Mouse (Mus musculus) bone marrow, adult 2 months (tissue): ENCODE data around the gene Stat3. TPM values are rescaled to one million over a fixed set of nuclear protein-coding genes. Genes with fewer than 3 reads are reported as not detected.

Experiments used
- H3K27ac ChIP-seq: fragments of 200-500 bp; 2 replicates; pipeline ENCODE4 v1.5.1; 2012; ENCODE audit warnings: low read depth, mild to moderate bottlenecking, control low read depth, inconsistent platforms, low read length; ENCODE audit not compliant: control insufficient read depth, poor library complexity, insufficient read depth
- H3K4me1 ChIP-seq: fragments of 200-500 bp; 2 replicates; pipeline ENCODE4 v1.6.1; 2011; ENCODE audit warnings: low read length; ENCODE audit not compliant: control insufficient read depth, insufficient read depth
- H3K4me3 ChIP-seq: fragments of 200-500 bp; replicated peaks from 2 replicates; pipeline ENCODE3; 2011; ENCODE audit warnings: mild to moderate bottlenecking, low read depth, low read length, control low read depth; ENCODE audit not compliant: control insufficient read depth
- CTCF ChIP-seq: fragments of 200-500 bp; IDR thresholded peaks from 2 replicates; pipeline ENCODE4 v1.5.1; 2011; ENCODE audit warnings: low read length, control low read depth; ENCODE audit not compliant: control insufficient read depth, insufficient read depth
- POLR2A ChIP-seq: fragments of 200-500 bp; IDR thresholded peaks from 2 replicates; pipeline ENCODE4 v1.6.1; 2011; ENCODE audit warnings: low read depth, mild to moderate bottlenecking, control low read depth, low read length, borderline replicate concordance; ENCODE audit not compliant: control insufficient read depth
- WGBS: fragments of 180-500 bp; shearing (Covaris S2); methylation state at CpG from one replicate; pipeline ENCODE4 v1.1.7; 2018; 5-methylcytosine and 5-hydroxymethylcytosine counted together
- polyA plus RNA-seq: library from polyadenylated mRNA; stranded (reverse); fragments of >200 nt; gene quantifications from 2 replicates; pipeline ENCODE4 v1.2.4, GENCODE M21; 2011; ENCODE audit warnings: low replicate concordance; ENCODE audit not compliant: missing spikeins, insufficient read depth, insufficient read length

Gene Stat3
- polyA plus RNA-seq, 1 experiment, result 60.0 TPM

GRCm38 (mm10) chr11:100959826-100960225 lies 20.5 kb upstream of the Stat3 start:
- Histone ChIP-seq H3K4me1 (no peaks in the 10 kb centered on the region; the same call in 1 of the 2 replicates), H3K4me3 (no peak overlapping the region), H3K27ac (no peak overlapping the region)
- TF ChIP-seq CTCF (no peak), POLR2A (no peak)
- 33% methylated on average over 3 of the region's 3 CpGs for WGBS

- Histone ChIP-seq H3K4me3 (no peak overlapping the region), H3K4me1 (no peaks in the 10 kb centered on the region; the same call in 1 of the 2 replicates), H3K27ac (no peak overlapping the region)
- TF ChIP-seq POLR2A (no peak), CTCF (peak; percentile 50; the same call in 1 of the 2 replicates)
- 11% methylated on average over 14 of the region's 14 CpGs for WGBS
Observed at GRCm38 (mm10) chr11:100959464-100959810, 20.1 kb upstream of the Stat3 start.

- no peak overlapping the region for H3K4me3 ChIP-seq
- 87% methylated on average over 76 of the region's 76 CpGs for WGBS
- TF ChIP-seq POLR2A, result no peak
- no peak for TF ChIP-seq CTCF
- no peak overlapping the region for H3K27ac ChIP-seq
- no peaks in the 10 kb centered on the region; the same call in 1 of the 2 replicates for H3K4me1 ChIP-seq
Observed at GRCm38 (mm10) chr11:100958613-100959463, 19.5 kb upstream of the Stat3 start.

- Histone ChIP-seq H3K4me1 (no peaks in the 10 kb centered on the region; the same call in 1 of the 2 replicates), H3K4me3 (no peak overlapping the region), H3K27ac (no peak overlapping the region)
- TF ChIP-seq POLR2A (no peak), CTCF (no peak)
- 58% methylated on average over 6 of the region's 6 CpGs for WGBS
Observed at GRCm38 (mm10) chr11:100957915-100958469, 18.7 kb upstream of the Stat3 start.

- TF ChIP-seq POLR2A (no peak), CTCF (peak; percentile 82)
- H3K4me1 ChIP-seq, result no peaks in the 10 kb centered on the region; the same call in 1 of the 2 replicates
- 8% methylated on average over 5 of the region's 5 CpGs for WGBS
- no peak overlapping the region for H3K4me3 ChIP-seq
- H3K27ac ChIP-seq, result no peak overlapping the region
Observed at GRCm38 (mm10) chr11:100957244-100957643, 17.9 kb upstream of the Stat3 start.

GRCm38 (mm10) chr11:100949540-100949939 lies 10.2 kb upstream of the Stat3 start:
- Histone ChIP-seq H3K27ac (no peak overlapping the region), H3K4me3 (no peak overlapping the region), H3K4me1 (no peaks in the 10 kb centered on the region; the same call in 1 of the 2 replicates)
- TF ChIP-seq POLR2A (no peak), CTCF (no peak)
- WGBS, result 84% methylated on average over 1 of the region's 1 CpGs

GRCm38 (mm10) chr11:100948317-100948716 lies 9.0 kb upstream of the Stat3 start:
- Histone ChIP-seq H3K27ac (no peak overlapping the region), H3K4me1 (no peaks in the 10 kb centered on the region; the same call in 1 of the 2 replicates), H3K4me3 (no peak overlapping the region)
- no peak for TF ChIP-seq POLR2A
- TF ChIP-seq CTCF, result no peak
- WGBS, result 16% methylated on average over 4 of the region's 4 CpGs

- H3K4me1 ChIP-seq, result no peaks in the 10 kb centered on the region; the same call in 1 of the 2 replicates
- no peak overlapping the region for H3K4me3 ChIP-seq
- no peak overlapping the region for H3K27ac ChIP-seq
- TF ChIP-seq POLR2A, result no peak
- peak; percentile 54; the same call in 1 of the 2 replicates for TF ChIP-seq CTCF
Observed at GRCm38 (mm10) chr11:100947548-100947947, 8.2 kb upstream of the Stat3 start.
